12 mouse cellular contexts compared by ENCODE assay signal in the genomic region with DNA sequence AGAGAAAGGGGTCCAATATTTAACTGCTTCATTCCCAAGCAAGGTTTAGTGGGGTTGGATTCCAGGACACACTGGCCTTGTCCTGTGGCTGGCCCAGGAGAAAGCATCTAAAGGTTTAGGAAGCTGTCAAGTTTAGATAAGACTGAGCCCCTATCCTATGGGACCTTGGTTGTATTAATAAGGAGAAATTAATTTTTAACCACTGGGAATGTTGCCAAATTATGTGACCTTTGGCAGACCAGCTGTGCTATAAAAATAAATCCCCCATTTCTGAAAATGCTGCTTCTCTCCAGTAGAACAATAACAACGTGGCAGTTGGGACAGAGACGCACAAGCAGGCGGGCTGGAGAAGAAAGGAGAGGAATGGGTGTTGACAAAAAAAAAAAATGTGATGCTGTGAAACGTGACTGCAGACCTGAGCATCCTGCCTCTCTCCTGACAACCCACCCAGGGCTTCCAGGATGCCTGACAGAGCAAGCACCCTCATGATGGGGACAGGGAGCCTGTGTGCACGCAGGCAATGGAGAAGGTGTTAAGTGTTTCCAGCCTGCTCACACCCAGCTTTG. TPM values are rescaled to one million over a fixed set of nuclear protein-coding genes. Genes with fewer than 3 reads are reported as not detected.
A peak's percentile ranks its signal among the peaks of the same experiment; 100 is the strongest.
DNase-seq lines count a peak whose midpoint lies in the region; ATAC-seq and TF ChIP-seq lines count a peak whose summit lies in the region.
"Had no signal": no experiment of that assay in that cellular context is flagged by ENCODE, and none has a peak within 500 bp of the region (broad histone marks: within the 10 kb centered on the region; RNA-seq: fewer than 3 reads in every experiment).

No protein-coding gene starts in this region.

- WGBS in intestine, embryonic 14.5 days, result 23% methylated on average over 5 of the region's 5 CpGs
- 19% methylated on average over 5 of the region's 5 CpGs for WGBS in intestine, postnatal 0 days
- 38% methylated on average over 5 of the region's 5 CpGs for WGBS in midbrain, embryonic 15.5 days
- WGBS in midbrain, embryonic 10.5 days, result 49% methylated on average over 5 of the region's 5 CpGs
- WGBS in intestine, embryonic 15.5 days, result 22% methylated on average over 5 of the region's 5 CpGs
- WGBS in stomach, postnatal 0 days, result 30% methylated on average over 5 of the region's 5 CpGs

- H3K4me3 ChIP-seq in intestine, embryonic 14.5 days (ENCODE audit: low read depth, low read length), result no peak overlapping the region
- no peak overlapping the region for H3K4me3 ChIP-seq in intestine, postnatal 0 days (ENCODE audit: low read depth, low read length)
- no peak overlapping the region for H3K4me3 ChIP-seq in midbrain, embryonic 15.5 days
- no peak overlapping the region for H3K4me3 ChIP-seq in midbrain, embryonic 10.5 days
- no peak overlapping the region for H3K4me3 ChIP-seq in intestine, embryonic 15.5 days (replicated peaks)
- H3K4me3 ChIP-seq in stomach, postnatal 0 days (ENCODE audit: low read depth, low read length), result no peak overlapping the region
- no peak overlapping the region for H3K4me3 ChIP-seq in left cerebral cortex, adult 2 months

- no peaks in the 10 kb centered on the region for H3K27me3 ChIP-seq in intestine, embryonic 14.5 days (replicated peaks; ENCODE audit: control insufficient read depth, insufficient read depth, low read length)
- peaks cover 5% of the 10 kb centered on the region; the same call in 1 of the 2 replicates for H3K27me3 ChIP-seq in intestine, postnatal 0 days (replicated peaks; ENCODE audit: control insufficient read depth, insufficient read depth, low read length)
- peaks cover 14% of the 10 kb centered on the region; the same call in 1 of the 2 replicates for H3K27me3 ChIP-seq in midbrain, embryonic 15.5 days (replicated peaks)
- H3K27me3 ChIP-seq in midbrain, embryonic 10.5 days (ENCODE audit: low read depth, poor library complexity, severe bottlenecking), result peaks cover 67% of the 10 kb centered on the region
- H3K27me3 ChIP-seq in intestine, embryonic 15.5 days (replicated peaks), result no peaks in the 10 kb centered on the region
- H3K27me3 ChIP-seq in stomach, postnatal 0 days (ENCODE audit: control insufficient read depth, insufficient read depth, low read length), result no peaks in the 10 kb centered on the region

- intact Hi-C loops in left cerebral cortex, adult 2 months (cut with DNase I), result loop anchor here (5.0 to 10.0 kb wide), 3 partner anchors 197 to 1655 kb away; no protein-coding TSS in a partner anchor

- H3K27ac ChIP-seq in intestine, embryonic 14.5 days (ENCODE audit: low read depth), result no peak overlapping the region; the same call in 1 of the 2 replicates
- H3K27ac ChIP-seq in intestine, postnatal 0 days (ENCODE audit: low read depth, low read length), result no peak overlapping the region
- H3K27ac ChIP-seq in midbrain, embryonic 15.5 days, result no peak overlapping the region
- no peak overlapping the region for H3K27ac ChIP-seq in midbrain, embryonic 10.5 days (replicated peaks)
- 0 out of 2 replicates have a peak overlapping the region, but pooled peaks have one; percentile 32 for H3K27ac ChIP-seq in intestine, embryonic 15.5 days
- no peak overlapping the region for H3K27ac ChIP-seq in stomach, postnatal 0 days (replicated peaks)
- no peak overlapping the region for H3K27ac ChIP-seq in left cerebral cortex, adult 2 months

- ATAC-seq in intestine, embryonic 14.5 days (replicated peaks; ENCODE audit: low FRiP score, low TSS enrichment, low read depth), result no peak
- ATAC-seq in intestine, postnatal 0 days, result no peak
- ATAC-seq in midbrain, embryonic 15.5 days (replicated peaks), result no peak
- no peak for ATAC-seq in intestine, embryonic 15.5 days
- ATAC-seq in stomach, postnatal 0 days (ENCODE audit: low FRiP score, low TSS enrichment), result no peak

- no peak for DNase-seq in intestine, embryonic 14.5 days (ENCODE audit: low spot score)
- DNase-seq in midbrain, embryonic 10.5 days (ENCODE audit: low spot score), result no peak
- DNase-seq in stomach, postnatal 0 days (ENCODE audit: low spot score), result no peak
- no peak for DNase-seq in left cerebral cortex, adult 2 months (ENCODE audit: extremely low spot score in 1 of 2, low spot score in 2 of 2)
- DNase-seq: adrenal gland, postnatal 25 days; cerebellum, adult 11-12 months; lung, adult 18-20 months; spleen, adult 18-20 months; thymus, adult 18-20 months had no signal

- H3K9me3 ChIP-seq in intestine, embryonic 14.5 days (ENCODE audit: control insufficient read depth, low read length), result no peaks in the 10 kb centered on the region
- no peaks in the 10 kb centered on the region for H3K9me3 ChIP-seq in intestine, postnatal 0 days (ENCODE audit: control insufficient read depth)
- H3K9me3 ChIP-seq in midbrain, embryonic 15.5 days, result no peaks in the 10 kb centered on the region
- H3K9me3 ChIP-seq in midbrain, embryonic 10.5 days (replicated peaks), result no peaks in the 10 kb centered on the region
- H3K9me3 ChIP-seq in intestine, embryonic 15.5 days, result no peaks in the 10 kb centered on the region
- no peaks in the 10 kb centered on the region for H3K9me3 ChIP-seq in stomach, postnatal 0 days (ENCODE audit: control insufficient read depth, low read length)

- H3K9ac ChIP-seq in intestine, embryonic 14.5 days (ENCODE audit: low read length), result no peak overlapping the region
- H3K9ac ChIP-seq in intestine, postnatal 0 days (ENCODE audit: low read depth, low read length), result no peak overlapping the region
- H3K9ac ChIP-seq in midbrain, embryonic 15.5 days, result no peak overlapping the region
- no peak overlapping the region for H3K9ac ChIP-seq in intestine, embryonic 15.5 days
- H3K9ac ChIP-seq in stomach, postnatal 0 days (ENCODE audit: low read length), result no peak overlapping the region

- TF ChIP-seq CTCF in intestine, postnatal 0 days (IDR thresholded peaks at IDR 0.05; ENCODE audit: low read depth), result no peak
- no peak for TF ChIP-seq CTCF in stomach, postnatal 0 days (IDR thresholded peaks at IDR 0.05; ENCODE audit: low read depth)
- no peak for TF ChIP-seq CTCF in left cerebral cortex, adult 2 months (IDR thresholded peaks at IDR 0.05)

- H3K4me2 ChIP-seq in intestine, embryonic 14.5 days (ENCODE audit: low read length), result peak overlapping the region; percentile 2; the same call in 1 of the 2 replicates
- no peak overlapping the region for H3K4me2 ChIP-seq in intestine, postnatal 0 days (replicated peaks; ENCODE audit: low read depth)
- peak overlapping the region; percentile 20 for H3K4me2 ChIP-seq in midbrain, embryonic 15.5 days
- 0 out of 2 replicates have a peak overlapping the region, but pooled peaks have one; percentile 28 for H3K4me2 ChIP-seq in intestine, embryonic 15.5 days (replicated peaks)
- H3K4me2 ChIP-seq in stomach, postnatal 0 days (replicated peaks; ENCODE audit: low read depth), result 0 out of 2 replicates have a peak overlapping the region, but pooled peaks have one; percentile 2

- H3K4me1 ChIP-seq in intestine, embryonic 14.5 days (replicated peaks; ENCODE audit: control insufficient read depth, insufficient read depth, low read length), result peaks cover 37% of the 10 kb centered on the region
- 0 out of 2 replicates have a peak, but pooled peaks cover 6% of the 10 kb centered on the region for H3K4me1 ChIP-seq in intestine, postnatal 0 days (replicated peaks; ENCODE audit: control insufficient read depth, insufficient read depth, low read length)
- H3K4me1 ChIP-seq in midbrain, embryonic 15.5 days, result peaks cover 46% of the 10 kb centered on the region
- peaks cover 48% of the 10 kb centered on the region for H3K4me1 ChIP-seq in midbrain, embryonic 10.5 days
- H3K4me1 ChIP-seq in intestine, embryonic 15.5 days (replicated peaks), result peaks cover 36% of the 10 kb centered on the region
- peaks cover 3% of the 10 kb centered on the region for H3K4me1 ChIP-seq in stomach, postnatal 0 days (replicated peaks; ENCODE audit: control insufficient read depth, insufficient read depth)

- TF ChIP-seq EP300 in stomach, postnatal 0 days (optimal IDR thresholded peaks at IDR 0.05), result no peak

- H3K36me3 ChIP-seq in intestine, embryonic 14.5 days (ENCODE audit: control insufficient read depth, insufficient read depth, low read length), result no peaks in the 10 kb centered on the region
- no peaks in the 10 kb centered on the region for H3K36me3 ChIP-seq in intestine, postnatal 0 days (ENCODE audit: control insufficient read depth, insufficient read depth)
- no peaks in the 10 kb centered on the region for H3K36me3 ChIP-seq in midbrain, embryonic 15.5 days (replicated peaks)
- H3K36me3 ChIP-seq in midbrain, embryonic 10.5 days, result no peaks in the 10 kb centered on the region
- H3K36me3 ChIP-seq in intestine, embryonic 15.5 days, result no peaks in the 10 kb centered on the region
- H3K36me3 ChIP-seq in stomach, postnatal 0 days (ENCODE audit: control insufficient read depth, insufficient read depth, low read length), result no peaks in the 10 kb centered on the region

RNA-seq across cellular contexts. Expression of a gene that starts 6.8 kb away (rescaled TPM):
- polyA plus RNA-seq in intestine, embryonic 14.5 days (2014; fragmentation: Nextera tagmentation; extraction: Ambion mirVana), result 43.8 and 44.0 TPM in 2 replicates
- 11.7 and 12.7 TPM in 2 replicates for polyA plus RNA-seq in intestine, postnatal 0 days (2015; fragmentation: Nextera tagmentation; extraction: Ambion mirVana)
- 24.0 and 25.5 TPM in 2 replicates for polyA plus RNA-seq in midbrain, embryonic 15.5 days (2015; fragmentation: Nextera tagmentation; extraction: Ambion mirVana)
- polyA plus RNA-seq in midbrain, embryonic 10.5 days (2016; fragmentation: Nextera tagmentation; extraction: Ambion mirVana), result 10.7 and 13.2 TPM in 2 replicates
- 28.3 and 31.1 TPM in 2 replicates for polyA plus RNA-seq in intestine, embryonic 15.5 days (2015; fragmentation: Nextera tagmentation; extraction: Ambion mirVana)
- 10.2 TPM in 2 replicates for polyA plus RNA-seq in stomach, postnatal 0 days (2015; fragmentation: Nextera tagmentation; extraction: Ambion mirVana)
- total RNA-seq in left cerebral cortex, adult 2 months (2021), result 10 to 100 TPM; 32.8 to 34.7 TPM
